ENCODE assay signal across 10 mouse cellular contexts in genomic region chr16:29541261-29541683, GRCm38 (mm10). TPM values are rescaled to one million over a fixed set of nuclear protein-coding genes. Genes with fewer than 3 reads are reported as not detected.
DNase-seq lines count a peak whose midpoint lies in the region; ATAC-seq and TF ChIP-seq lines count a peak whose summit lies in the region.
"Had no signal": no experiment of that assay in that cellular context is flagged by ENCODE, and none has a peak within 500 bp of the region (broad histone marks: within the 10 kb centered on the region; RNA-seq: fewer than 3 reads in every experiment).

No protein-coding gene starts in this region.

- no peak overlapping the region for H3K4me2 ChIP-seq in embryonic facial prominence, embryonic 14.5 days (ENCODE audit: low read depth, low read length)
- no peak overlapping the region; the same call in 1 of the 2 replicates for H3K4me2 ChIP-seq in midbrain, embryonic 16.5 days (ENCODE audit: low read length)
- peak overlapping the region; percentile 44 for H3K4me2 ChIP-seq in lung, embryonic 14.5 days
- H3K4me2 ChIP-seq: limb, embryonic 15.5 days had no signal

- H3K27ac ChIP-seq in embryonic facial prominence, embryonic 14.5 days (replicated peaks; ENCODE audit: low read depth, low read length): no peak overlapping the region
- no peak overlapping the region for H3K27ac ChIP-seq in embryonic facial prominence, embryonic 10.5 days (replicated peaks)
- H3K27ac ChIP-seq in midbrain, embryonic 16.5 days (ENCODE audit: low read length): 0 out of 2 replicates have a peak overlapping the region, but pooled peaks have one; percentile 11
- no peak overlapping the region for H3K27ac ChIP-seq in midbrain, embryonic 10.5 days (replicated peaks)
- no peak overlapping the region for H3K27ac ChIP-seq in lung, embryonic 14.5 days (ENCODE audit: low read depth)
- H3K27ac ChIP-seq: limb, embryonic 15.5 days had no signal

- TF ChIP-seq CTCF in lung, embryonic 14.5 days (IDR thresholded peaks at IDR 0.05; ENCODE audit: low read depth): no peak

- ATAC-seq in embryonic facial prominence, embryonic 14.5 days (ENCODE audit: low read depth): no peak
- no peak for ATAC-seq in midbrain, embryonic 16.5 days
- ATAC-seq in lung, embryonic 14.5 days (ENCODE audit: insufficient read depth): no peak

- H3K27me3 ChIP-seq in embryonic facial prominence, embryonic 14.5 days (replicated peaks; ENCODE audit: control insufficient read depth, insufficient read depth, low read length): no peaks in the 10 kb centered on the region
- H3K27me3 ChIP-seq in embryonic facial prominence, embryonic 10.5 days (replicated peaks; ENCODE audit: low read depth, poor library complexity, severe bottlenecking): no peaks in the 10 kb centered on the region
- H3K27me3 ChIP-seq in midbrain, embryonic 16.5 days (ENCODE audit: control insufficient read depth, insufficient read depth, low read depth, low read length): no peaks in the 10 kb centered on the region
- H3K27me3 ChIP-seq in midbrain, embryonic 10.5 days (ENCODE audit: low read depth, poor library complexity, severe bottlenecking): no peaks in the 10 kb centered on the region
- no peaks in the 10 kb centered on the region for H3K27me3 ChIP-seq in lung, embryonic 14.5 days (ENCODE audit: insufficient read depth, low read length)
- H3K27me3 ChIP-seq: limb, embryonic 15.5 days had no signal

- WGBS in embryonic facial prominence, embryonic 14.5 days: 68% methylated on average over 11 of the region's 11 CpGs
- 79% methylated on average over 11 of the region's 11 CpGs for WGBS in embryonic facial prominence, embryonic 10.5 days
- 72% methylated on average over 11 of the region's 11 CpGs for WGBS in midbrain, embryonic 16.5 days
- 86% methylated on average over 11 of the region's 11 CpGs for WGBS in midbrain, embryonic 10.5 days
- WGBS in lung, embryonic 14.5 days: 57% methylated on average over 11 of the region's 11 CpGs

- H3K36me3 ChIP-seq in embryonic facial prominence, embryonic 14.5 days (ENCODE audit: control insufficient read depth, insufficient read depth, low read length): no peaks in the 10 kb centered on the region
- no peaks in the 10 kb centered on the region for H3K36me3 ChIP-seq in embryonic facial prominence, embryonic 10.5 days (replicated peaks)
- H3K36me3 ChIP-seq in midbrain, embryonic 16.5 days (ENCODE audit: control insufficient read depth, insufficient read depth, low read length): no peaks in the 10 kb centered on the region
- no peaks in the 10 kb centered on the region for H3K36me3 ChIP-seq in midbrain, embryonic 10.5 days
- no peaks in the 10 kb centered on the region for H3K36me3 ChIP-seq in lung, embryonic 14.5 days (ENCODE audit: insufficient read depth)
- H3K36me3 ChIP-seq: limb, embryonic 15.5 days had no signal

- intact Hi-C loops in heart, postnatal 36 days (cut with DNase I): no loop called here

- peak; percentile 12 for DNase-seq in embryonic facial prominence, embryonic 14.5 days (ENCODE audit: low spot score)
- no peak for DNase-seq in embryonic facial prominence, embryonic 10.5 days (ENCODE audit: low spot score)
- no peak for DNase-seq in midbrain, embryonic 10.5 days (ENCODE audit: low spot score)
- DNase-seq in lung, embryonic 14.5 days: peak; percentile 19
- DNase-seq in adrenal gland, postnatal 10 days: no peak
- DNase-seq in spleen, postnatal 10 days (ENCODE audit: low spot score in 2 of 2): no peak
- no peak for DNase-seq in heart, postnatal 36 days
- DNase-seq: thymus, postnatal 25 days had no signal

- no peaks in the 10 kb centered on the region for H3K4me1 ChIP-seq in embryonic facial prominence, embryonic 14.5 days (ENCODE audit: control insufficient read depth, insufficient read depth, low read length)
- no peaks in the 10 kb centered on the region for H3K4me1 ChIP-seq in embryonic facial prominence, embryonic 10.5 days
- no peaks in the 10 kb centered on the region; the same call in 1 of the 2 replicates for H3K4me1 ChIP-seq in midbrain, embryonic 16.5 days (ENCODE audit: control insufficient read depth, insufficient read depth, low read length)
- H3K4me1 ChIP-seq in midbrain, embryonic 10.5 days: no peaks in the 10 kb centered on the region
- H3K4me1 ChIP-seq in lung, embryonic 14.5 days (ENCODE audit: insufficient read depth): no peaks in the 10 kb centered on the region
- H3K4me1 ChIP-seq: limb, embryonic 15.5 days had no signal

- no peak overlapping the region for H3K9ac ChIP-seq in embryonic facial prominence, embryonic 14.5 days (ENCODE audit: low read depth, low read length)
- H3K9ac ChIP-seq in midbrain, embryonic 16.5 days (ENCODE audit: low read depth, low read length): no peak overlapping the region
- H3K9ac ChIP-seq in lung, embryonic 14.5 days: peak overlapping the region; percentile 27; the same call in 1 of the 2 replicates
- H3K9ac ChIP-seq: limb, embryonic 15.5 days had no signal

- H3K4me3 ChIP-seq in embryonic facial prominence, embryonic 14.5 days (ENCODE audit: low read depth, low read length): no peak overlapping the region
- H3K4me3 ChIP-seq in embryonic facial prominence, embryonic 10.5 days: no peak overlapping the region
- H3K4me3 ChIP-seq in midbrain, embryonic 16.5 days (ENCODE audit: low read depth, low read length): peak overlapping the region; percentile 12; the same call in 1 of the 2 replicates
- no peak overlapping the region for H3K4me3 ChIP-seq in midbrain, embryonic 10.5 days
- H3K4me3 ChIP-seq in lung, embryonic 14.5 days (ENCODE audit: low read depth, low read length): 0 out of 2 replicates have a peak overlapping the region, but pooled peaks have one; percentile 13
- H3K4me3 ChIP-seq: limb, embryonic 15.5 days had no signal

- H3K9me3 ChIP-seq in embryonic facial prominence, embryonic 14.5 days (ENCODE audit: control insufficient read depth, low read length): no peaks in the 10 kb centered on the region
- no peaks in the 10 kb centered on the region for H3K9me3 ChIP-seq in embryonic facial prominence, embryonic 10.5 days
- no peaks in the 10 kb centered on the region for H3K9me3 ChIP-seq in midbrain, embryonic 16.5 days (replicated peaks; ENCODE audit: control insufficient read depth, low read length, poor library complexity, severe bottlenecking)
- no peaks in the 10 kb centered on the region for H3K9me3 ChIP-seq in midbrain, embryonic 10.5 days (replicated peaks)
- H3K9me3 ChIP-seq in lung, embryonic 14.5 days (ENCODE audit: low read depth, low read length): no peaks in the 10 kb centered on the region
- H3K9me3 ChIP-seq: limb, embryonic 15.5 days had no signal

RNA-seq across cellular contexts. Expression of gene Atp13a4, which starts 3.4 kb away (rescaled TPM):
- polyA plus RNA-seq in embryonic facial prominence, embryonic 14.5 days (2014; fragmentation: Nextera tagmentation; extraction: Ambion mirVana): 0.48 and 0.68 TPM in 2 replicates
- polyA plus RNA-seq in embryonic facial prominence, embryonic 10.5 days (2016; fragmentation: Nextera tagmentation; extraction: Ambion mirVana): not detected in 2 replicates
- polyA plus RNA-seq in midbrain, embryonic 16.5 days (2015; fragmentation: Nextera tagmentation; extraction: Ambion mirVana): 1.6 and 3.0 TPM in 2 replicates
- polyA plus RNA-seq in midbrain, embryonic 10.5 days (2016; fragmentation: Nextera tagmentation; extraction: Ambion mirVana): 0.19 and 0.47 TPM in 2 replicates
- 0.71 and 1.2 TPM in 2 replicates for polyA plus RNA-seq in lung, embryonic 14.5 days (2014; fragmentation: Nextera tagmentation; extraction: Ambion mirVana)
- under 1 TPM in 1 of 2 experiments, not detected in 1; 0.42 TPM for total RNA-seq in adrenal gland, postnatal 10 days (2021)
- total RNA-seq in heart, postnatal 36 days (2021): not detected

RNA-seq across cellular contexts. Expression of gene Opa1, which starts 37.9 kb away (rescaled TPM):
- polyA plus RNA-seq in embryonic facial prominence, embryonic 14.5 days (2014; fragmentation: Nextera tagmentation; extraction: Ambion mirVana): 35.4 and 36.1 TPM in 2 replicates
- polyA plus RNA-seq in embryonic facial prominence, embryonic 10.5 days (2016; fragmentation: Nextera tagmentation; extraction: Ambion mirVana): 43.1 and 44.0 TPM in 2 replicates
- polyA plus RNA-seq in midbrain, embryonic 16.5 days (2015; fragmentation: Nextera tagmentation; extraction: Ambion mirVana): 51.1 and 53.0 TPM in 2 replicates
- 36.4 and 42.1 TPM in 2 replicates for polyA plus RNA-seq in midbrain, embryonic 10.5 days (2016; fragmentation: Nextera tagmentation; extraction: Ambion mirVana)
- 39.1 and 41.1 TPM in 2 replicates for polyA plus RNA-seq in lung, embryonic 14.5 days (2014; fragmentation: Nextera tagmentation; extraction: Ambion mirVana)
- 100 to 1,000 TPM in 1 of 2 experiments, 10 to 100 TPM in 1; 99.7 to 113 TPM for total RNA-seq in adrenal gland, postnatal 10 days (2021)
- total RNA-seq in heart, postnatal 36 days (2021): 100 to 1,000 TPM; 153 to 170 TPM

Comparison
In these comparisons a context has a peak if more than half of its experiments do, and no peak if none do; other contexts are left out.
1. DNase-seq: peak in embryonic facial prominence, embryonic 14.5 days (single experiment) and lung, embryonic 14.5 days (single experiment); none in embryonic facial prominence, embryonic 10.5 days (single experiment), midbrain, embryonic 10.5 days (single experiment), adrenal gland, postnatal 10 days (single experiment), spleen, postnatal 10 days (0 of 2) and heart, postnatal 36 days (0 of 2).
2. H3K4me3 ChIP-seq: peak in midbrain, embryonic 16.5 days (single experiment) and lung, embryonic 14.5 days (single experiment); none in embryonic facial prominence, embryonic 14.5 days (single experiment), embryonic facial prominence, embryonic 10.5 days (single experiment) and midbrain, embryonic 10.5 days (single experiment).